Mouse (Mus musculus): Measurements from ENCODE around the gene Kiss1r. TPM values are rescaled to one million over a fixed set of nuclear protein-coding genes. Genes with fewer than 3 reads are reported as not detected.

The Kiss1r gene
- polyA plus RNA-seq, 1 experiment from 2014 or later, result 3.7 TPM

DNA sequence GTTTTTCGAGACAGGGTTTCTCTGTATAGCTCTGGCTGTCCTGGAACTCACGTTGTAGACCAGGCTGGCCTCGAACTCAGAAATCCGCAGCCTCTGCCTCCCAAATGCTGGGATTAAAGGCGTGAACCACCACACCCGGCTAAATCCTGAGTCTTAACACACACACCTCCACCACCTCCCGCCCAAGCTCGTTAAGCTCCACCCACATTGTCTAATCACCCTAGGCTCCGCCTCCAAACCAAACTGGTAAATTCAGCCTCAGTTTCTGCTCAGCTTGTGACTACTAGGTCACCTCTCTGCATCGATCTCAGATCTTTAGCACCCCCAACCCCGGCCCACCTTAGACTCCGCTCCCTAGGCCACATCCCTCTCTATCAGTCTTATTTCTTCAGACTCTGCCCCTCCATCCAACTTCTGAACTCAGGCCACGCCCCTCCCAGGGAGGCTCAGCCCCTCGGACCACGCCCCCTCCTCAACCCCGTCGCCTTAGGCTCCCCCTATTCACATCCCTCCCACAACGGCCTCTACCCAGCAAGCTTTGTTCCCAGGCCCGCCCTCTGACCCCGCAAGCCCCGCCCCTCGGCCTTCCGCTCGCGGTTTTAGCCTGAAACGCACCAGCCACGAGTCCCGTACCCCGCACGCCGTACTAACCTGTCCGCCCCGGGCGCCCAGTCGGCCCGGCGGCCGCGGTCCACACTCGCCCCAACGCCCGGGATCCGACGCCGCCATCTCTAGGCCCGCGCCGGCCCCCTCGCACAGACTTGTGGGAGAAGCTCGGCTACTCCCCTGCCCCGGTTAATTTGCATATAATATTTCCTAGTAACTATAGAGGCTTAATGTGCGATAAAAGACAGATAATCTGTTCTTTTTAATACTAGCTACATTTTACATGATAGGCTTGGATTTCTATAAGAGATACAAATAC is 8.3 kb upstream of the Kiss1r start, which contains the start of gene Med16:
Med16 (minus strand) TSS at position 757 of the 925 bp plus-strand sequence.
- Histone ChIP-seq H3K9me3 (ENCODE audit: control insufficient read depth, low read length) (no peaks in the 10 kb centered on the region), H3K4me1 (ENCODE audit: control insufficient read depth, insufficient read depth, low read depth, low read length) (peaks cover 6% of the 10 kb centered on the region), H3K9ac (ENCODE audit: low read depth, low read length) (peak within 1 kb of the TSS; percentile 91), H3K36me3 (ENCODE audit: control insufficient read depth, insufficient read depth, low read length) (peaks cover 20% of the 10 kb centered on the region), H3K4me3 (ENCODE audit: low read length) (peak within 1 kb of the TSS; percentile 62), H3K4me2 (ENCODE audit: low read length) (peak within 1 kb of the TSS; percentile 61), H3K27me3 (replicated peaks; ENCODE audit: control insufficient read depth, insufficient read depth, low read length) (no peaks in the 10 kb centered on the region), H3K27ac (ENCODE audit: low read depth, low read length) (peak within 1 kb of the TSS; percentile 99)
- 2% methylated on average over 52 of the region's 52 CpGs for WGBS
- peak; percentile 95 for ATAC-seq

DNA sequence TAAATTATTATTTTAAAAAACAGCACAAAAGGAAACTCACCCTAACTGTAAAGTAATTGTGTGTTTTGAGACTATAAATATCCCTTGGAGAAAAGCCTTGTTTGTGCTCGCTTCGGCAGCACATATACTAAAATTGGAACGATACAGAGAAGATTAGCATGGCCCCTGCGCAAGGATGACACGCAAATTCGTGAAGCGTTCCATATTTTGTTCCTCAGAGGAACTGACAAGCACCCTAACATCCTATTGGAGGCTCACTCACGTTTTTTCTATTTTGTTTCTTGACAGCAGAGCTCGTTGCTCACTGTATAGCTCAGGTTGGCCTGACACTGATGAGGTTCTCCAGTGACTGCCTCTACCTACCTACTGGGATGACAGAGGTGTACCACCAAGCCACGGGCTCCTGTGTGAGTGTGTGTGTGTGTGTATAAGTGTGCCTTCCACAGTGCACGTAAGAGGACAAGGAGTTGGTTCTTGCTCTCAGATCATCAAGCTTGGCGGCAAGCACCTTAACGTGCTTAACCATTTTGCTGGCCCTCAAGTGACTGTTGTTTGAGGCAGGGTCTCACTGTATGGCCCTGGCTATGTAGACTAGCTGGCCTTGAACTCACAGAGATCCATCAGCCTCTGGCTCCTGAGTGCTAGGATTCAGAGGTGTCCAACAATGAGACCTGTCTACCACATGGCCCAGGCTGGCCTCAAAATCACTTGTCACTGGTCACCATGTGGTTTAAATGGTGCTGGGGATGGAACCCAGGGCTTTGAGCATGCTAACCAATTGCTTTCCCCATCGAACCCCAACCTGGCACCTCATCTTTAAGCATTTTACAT is 7.5 kb upstream of the Kiss1r start:
- no peaks in the 10 kb centered on the region for H3K9me3 ChIP-seq (ENCODE audit: control insufficient read depth, low read length)
- peaks cover 11% of the 10 kb centered on the region for H3K4me1 ChIP-seq (ENCODE audit: control insufficient read depth, insufficient read depth, low read depth, low read length)
- 22% methylated on average over 14 of the region's 14 CpGs for WGBS
- H3K36me3 ChIP-seq (ENCODE audit: control insufficient read depth, insufficient read depth, low read length), result peaks cover 20% of the 10 kb centered on the region
- peak overlapping the region; percentile 85 for H3K27ac ChIP-seq (ENCODE audit: low read depth, low read length)
- H3K4me2 ChIP-seq (ENCODE audit: low read length), result peak overlapping the region; percentile 51
- H3K4me3 ChIP-seq (ENCODE audit: low read length), result peak overlapping the region; percentile 9
- ATAC-seq, result peak; percentile 44
- H3K9ac ChIP-seq (ENCODE audit: low read depth, low read length), result peak overlapping the region; percentile 54
- no peaks in the 10 kb centered on the region for H3K27me3 ChIP-seq (replicated peaks; ENCODE audit: control insufficient read depth, insufficient read depth, low read length)

DNA sequence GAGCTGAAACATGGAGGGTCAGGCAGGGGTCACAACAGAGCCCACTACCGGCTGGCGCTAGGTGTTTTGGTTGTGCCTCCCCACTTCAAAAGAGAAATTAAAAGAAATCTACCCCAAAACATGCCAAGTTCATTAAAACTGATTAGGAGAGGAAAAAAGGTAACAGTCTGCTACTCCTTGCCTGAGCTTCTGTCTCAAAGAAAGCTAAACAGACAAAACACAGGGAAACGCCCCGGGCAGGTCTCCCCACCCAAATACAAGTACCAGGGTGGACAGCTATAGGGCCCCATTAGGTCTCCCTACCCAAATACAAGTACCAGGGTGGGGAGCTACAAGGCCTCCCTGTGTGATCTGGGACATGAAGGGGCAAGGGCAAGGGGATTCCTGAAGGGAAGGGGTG is 6.2 kb upstream of the Kiss1r start, which contains the start of gene Gm26602:
Gm26602 (plus strand) TSS at position 301 of the 400 bp plus-strand sequence.
- no peak within 1 kb of the TSS for H3K4me3 ChIP-seq (ENCODE audit: low read length)
- no peaks in the 10 kb centered on the region for H3K27me3 ChIP-seq (replicated peaks; ENCODE audit: control insufficient read depth, insufficient read depth, low read length)
- no peaks in the 10 kb centered on the region for H3K9me3 ChIP-seq (ENCODE audit: control insufficient read depth, low read length)
- H3K27ac ChIP-seq (ENCODE audit: low read depth, low read length), result peak within 1 kb of the TSS; percentile 85
- ATAC-seq, result no peak
- peaks cover 22% of the 10 kb centered on the region for H3K4me1 ChIP-seq (ENCODE audit: control insufficient read depth, insufficient read depth, low read depth, low read length)
- no peak within 1 kb of the TSS for H3K4me2 ChIP-seq (ENCODE audit: low read length)
- H3K9ac ChIP-seq (ENCODE audit: low read depth, low read length), result peak within 1 kb of the TSS; percentile 54
- WGBS, result 99% methylated on average over 4 of the region's 4 CpGs
- H3K36me3 ChIP-seq (ENCODE audit: control insufficient read depth, insufficient read depth, low read length), result peaks cover 12% of the 10 kb centered on the region

DNA sequence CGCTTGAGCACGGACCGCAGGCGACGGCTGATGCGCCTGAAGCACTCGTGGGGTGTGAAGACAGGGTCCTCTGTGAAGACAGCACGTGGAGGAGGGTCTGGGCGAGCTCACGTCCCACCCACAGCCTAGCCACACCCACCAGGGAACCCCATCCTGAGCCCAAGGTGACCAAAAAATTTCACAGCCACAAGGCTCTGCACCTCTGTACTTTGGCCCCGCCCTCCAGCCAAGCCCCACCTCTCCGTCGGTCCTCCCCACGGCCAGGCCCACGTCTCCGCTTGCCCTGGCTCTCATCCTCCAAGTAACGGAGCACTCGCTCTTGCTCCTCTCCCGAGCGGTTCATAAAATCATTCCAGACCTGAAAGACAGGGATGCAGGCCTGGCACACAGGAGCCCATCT is 4.4 kb upstream of the Kiss1r start:
- 0 out of 2 replicates have a peak, but pooled peaks cover 7% of the 10 kb centered on the region for H3K36me3 ChIP-seq (ENCODE audit: control insufficient read depth, insufficient read depth, low read length)

DNA sequence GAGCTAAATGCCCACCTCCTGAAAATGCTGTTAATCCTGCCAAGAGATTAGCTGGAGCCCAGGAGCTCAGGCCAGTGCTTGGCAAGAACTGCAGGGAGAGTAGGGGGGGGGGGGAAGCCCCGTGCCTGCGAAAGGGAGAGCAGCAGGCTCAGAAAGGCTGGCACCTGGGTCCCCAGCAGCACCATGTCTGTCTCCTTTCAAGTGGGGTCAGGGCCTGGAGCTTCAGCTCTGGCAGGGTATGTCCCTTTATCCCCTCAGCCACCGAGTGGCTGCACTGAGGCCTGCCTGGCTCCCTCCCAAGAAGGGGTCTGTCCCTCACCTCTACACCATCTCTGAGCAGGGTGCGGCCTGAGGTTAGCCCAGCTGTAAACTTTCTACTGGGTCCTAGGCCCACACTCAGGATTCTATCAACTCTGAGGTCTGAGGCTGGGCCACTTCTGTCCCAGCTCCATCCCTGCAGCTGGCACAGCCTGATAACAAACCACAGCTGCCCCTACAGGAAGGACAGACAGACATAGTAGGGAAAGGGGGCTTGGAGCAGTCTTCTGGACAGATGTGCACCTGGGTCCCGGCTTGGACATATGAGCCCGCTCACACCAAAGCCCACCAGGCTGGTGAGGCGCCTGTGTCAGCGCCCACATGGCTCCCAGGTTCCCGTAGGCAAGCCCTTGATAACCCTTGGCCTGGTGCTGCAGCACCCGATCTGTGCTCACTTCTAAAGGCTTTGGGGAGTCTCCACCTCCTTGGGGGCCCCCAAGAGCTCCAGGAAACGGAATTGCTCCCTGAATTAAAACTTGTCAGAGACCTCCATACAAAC is 2.4 kb upstream of the Kiss1r start:
- WGBS, result 65% methylated on average over 11 of the region's 11 CpGs
- H3K4me2 ChIP-seq (ENCODE audit: low read length), result no peak overlapping the region

More for the DNA sequence above, 4.4 kb upstream of the Kiss1r start:
- H3K4me1 ChIP-seq (ENCODE audit: control insufficient read depth, insufficient read depth, low read depth, low read length), result peaks cover 33% of the 10 kb centered on the region
- no peak overlapping the region for H3K4me3 ChIP-seq (ENCODE audit: low read length)
- ATAC-seq, result no peak
- no peak overlapping the region for H3K9ac ChIP-seq (ENCODE audit: low read depth, low read length)
- H3K27me3 ChIP-seq (replicated peaks; ENCODE audit: control insufficient read depth, insufficient read depth, low read length), result no peaks in the 10 kb centered on the region
- H3K4me2 ChIP-seq (ENCODE audit: low read length), result no peak overlapping the region
- 71% methylated on average over 20 of the region's 20 CpGs for WGBS
- no peaks in the 10 kb centered on the region for H3K9me3 ChIP-seq (ENCODE audit: control insufficient read depth, low read length)
- no peak overlapping the region for H3K27ac ChIP-seq (ENCODE audit: low read depth, low read length)

DNA sequence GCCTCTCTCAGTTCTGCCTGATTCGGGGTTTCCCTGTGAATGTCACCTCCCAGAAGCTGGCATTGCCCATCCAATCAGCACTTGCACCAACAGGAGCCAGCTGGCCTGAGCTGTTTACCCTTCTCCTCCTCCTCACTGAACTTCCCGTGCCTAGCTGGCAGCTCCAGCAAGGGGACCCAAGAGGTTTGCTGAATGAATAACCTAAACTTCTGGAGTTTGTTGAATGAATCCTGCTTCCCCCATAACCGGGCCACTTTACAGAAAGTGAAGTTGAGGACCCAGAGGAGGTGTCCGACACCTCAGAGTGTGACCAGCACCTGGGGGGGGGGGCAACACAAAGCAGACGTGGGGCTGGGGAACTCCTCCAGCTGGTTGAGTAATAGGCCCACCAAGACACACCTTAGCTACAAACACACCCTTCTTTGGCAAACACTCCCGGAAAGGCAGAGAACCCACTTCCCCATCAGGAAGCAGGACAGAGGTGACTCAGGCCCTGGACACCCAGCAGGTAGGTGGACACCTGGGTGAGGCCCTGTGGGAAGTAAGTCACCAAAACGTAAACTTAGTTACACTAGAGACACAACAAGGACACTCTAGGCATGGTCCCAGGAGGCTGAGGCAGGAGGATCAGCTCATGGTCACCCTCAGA is 1.7 kb upstream of the Kiss1r start:
- no peak for ATAC-seq
- Histone ChIP-seq H3K4me1 (ENCODE audit: control insufficient read depth, insufficient read depth, low read depth, low read length) (peaks cover 27% of the 10 kb centered on the region), H3K27ac (ENCODE audit: low read depth, low read length) (no peak overlapping the region), H3K9ac (ENCODE audit: low read depth, low read length) (no peak overlapping the region), H3K4me2 (ENCODE audit: low read length) (no peak overlapping the region), H3K36me3 (ENCODE audit: control insufficient read depth, insufficient read depth, low read length) (0 out of 2 replicates have a peak, but pooled peaks cover 7% of the 10 kb centered on the region), H3K27me3 (replicated peaks; ENCODE audit: control insufficient read depth, insufficient read depth, low read length) (peaks cover 24% of the 10 kb centered on the region), H3K4me3 (ENCODE audit: low read length) (no peak overlapping the region), H3K9me3 (ENCODE audit: control insufficient read depth, low read length) (no peaks in the 10 kb centered on the region)
- WGBS, result 73% methylated on average over 7 of the region's 7 CpGs

More for the DNA sequence above, 2.4 kb upstream of the Kiss1r start:
- Histone ChIP-seq H3K9me3 (ENCODE audit: control insufficient read depth, low read length) (no peaks in the 10 kb centered on the region), H3K9ac (ENCODE audit: low read depth, low read length) (0 out of 2 replicates have a peak overlapping the region, but pooled peaks have one; percentile 18), H3K4me1 (ENCODE audit: control insufficient read depth, insufficient read depth, low read depth, low read length) (peaks cover 30% of the 10 kb centered on the region), H3K27ac (ENCODE audit: low read depth, low read length) (no peak overlapping the region), H3K4me3 (ENCODE audit: low read length) (no peak overlapping the region), H3K36me3 (ENCODE audit: control insufficient read depth, insufficient read depth, low read length) (0 out of 2 replicates have a peak, but pooled peaks cover 7% of the 10 kb centered on the region), H3K27me3 (replicated peaks; ENCODE audit: control insufficient read depth, insufficient read depth, low read length) (peaks cover 18% of the 10 kb centered on the region)
- no peak for ATAC-seq

DNA sequence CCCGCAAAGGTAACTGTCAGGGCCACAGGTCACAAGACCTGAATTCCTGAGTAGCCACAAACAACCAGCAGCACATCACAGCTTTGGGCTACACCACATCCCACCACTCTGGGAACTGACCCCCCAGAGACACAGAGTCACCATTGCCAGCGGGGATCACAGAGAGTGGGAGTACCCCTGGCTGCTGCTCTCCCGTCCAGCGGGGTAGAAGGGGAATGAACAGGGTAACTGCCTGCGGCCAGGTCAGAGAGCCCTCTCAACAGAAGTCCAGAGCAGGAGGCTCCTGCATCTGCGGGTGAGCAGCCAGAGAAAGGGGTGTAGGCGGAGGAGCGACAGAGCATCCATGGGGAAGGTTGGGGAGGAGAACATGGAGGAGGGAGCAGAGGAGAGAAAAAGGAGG is 690 bp upstream of the Kiss1r start:
- no peak for ATAC-seq
- peak overlapping the region; percentile 94 for H3K9ac ChIP-seq (ENCODE audit: low read depth, low read length)
- H3K4me3 ChIP-seq (ENCODE audit: low read length), result peak overlapping the region; percentile 73
- 0 out of 2 replicates have a peak, but pooled peaks cover 2% of the 10 kb centered on the region for H3K36me3 ChIP-seq (ENCODE audit: control insufficient read depth, insufficient read depth, low read length)
- H3K4me1 ChIP-seq (ENCODE audit: control insufficient read depth, insufficient read depth, low read depth, low read length), result peaks cover 30% of the 10 kb centered on the region
- peak overlapping the region; percentile 70; the same call in 1 of the 2 replicates for H3K27ac ChIP-seq (ENCODE audit: low read depth, low read length)
- peaks cover 34% of the 10 kb centered on the region for H3K27me3 ChIP-seq (replicated peaks; ENCODE audit: control insufficient read depth, insufficient read depth, low read length)
- no peaks in the 10 kb centered on the region for H3K9me3 ChIP-seq (ENCODE audit: control insufficient read depth, low read length)
- H3K4me2 ChIP-seq (ENCODE audit: low read length), result peak overlapping the region; percentile 89
- 8% methylated on average over 8 of the region's 8 CpGs for WGBS

DNA sequence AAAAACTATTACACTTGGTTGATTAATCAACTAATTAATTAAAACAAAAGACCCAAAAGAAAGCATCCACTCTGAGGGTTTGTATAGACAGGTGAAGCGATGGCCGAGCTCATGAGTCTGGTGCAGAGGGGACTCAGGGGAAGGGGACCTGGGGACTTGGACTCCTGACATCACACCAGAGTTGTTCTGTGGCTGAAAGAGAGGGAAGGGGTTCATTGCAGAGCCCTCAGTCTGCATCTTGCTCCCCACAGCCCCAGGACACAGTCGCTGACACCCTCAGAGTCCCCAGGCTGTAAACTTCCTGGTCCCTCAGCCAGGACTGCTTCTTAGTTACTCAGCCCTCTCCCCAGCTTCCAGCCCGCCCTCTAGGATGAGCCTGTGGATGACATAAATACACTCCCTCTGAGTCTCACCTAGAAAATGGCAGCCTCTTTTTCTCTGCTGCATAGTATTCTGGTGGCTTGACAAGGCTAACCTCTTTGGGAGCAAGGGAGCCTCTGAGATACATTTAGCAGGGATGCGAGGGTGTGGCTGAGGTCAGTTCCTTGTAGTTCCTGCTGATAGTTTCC is 845 bp downstream of the Kiss1r start:
- Histone ChIP-seq H3K9ac (ENCODE audit: low read depth, low read length) (peak overlapping the region; percentile 94), H3K4me1 (ENCODE audit: control insufficient read depth, insufficient read depth, low read depth, low read length) (peaks cover 36% of the 10 kb centered on the region), H3K9me3 (ENCODE audit: control insufficient read depth, low read length) (no peaks in the 10 kb centered on the region), H3K4me3 (ENCODE audit: low read length) (peak overlapping the region; percentile 73), H3K4me2 (ENCODE audit: low read length) (peak overlapping the region; percentile 89), H3K27ac (ENCODE audit: low read depth, low read length) (no peak overlapping the region), H3K36me3 (ENCODE audit: control insufficient read depth, insufficient read depth, low read length) (no peaks in the 10 kb centered on the region), H3K27me3 (replicated peaks; ENCODE audit: control insufficient read depth, insufficient read depth, low read length) (peaks cover 47% of the 10 kb centered on the region)
- WGBS, result 69% methylated on average over 5 of the region's 5 CpGs
- no peak for ATAC-seq
